Mouse (Mus musculus): ENCODE measurements at regions not wholly inside any gene's neighbourhood (a gene's known extent, or its start where the extent isn't known, plus 50 kb on each side); places are given as distances from the start of the nearest gene placed in this dataset.
"Not testable (repeated sequence)": the region's sequence is repeated elsewhere in the genome, so short reads cannot be mapped to it uniquely, and the experiment has no call there.

- no peak overlapping the region for H3K27ac ChIP-seq
- intact Hi-C loops (cut with DNase I), result loop anchor here (5.0 to 10.0 kb wide), 2 partner anchors 136 to 521 kb away; partner anchors contain the start of gene Cxcl12
- no peak for DNase-seq
- H3K4me3 ChIP-seq, result no peak overlapping the region
- no peak for TF ChIP-seq CTCF (IDR thresholded peaks at IDR 0.05)
Measured at GRCm38 (mm10) chr6:117688664-117689178, 152.3 kb upstream of the Zfp637 start.

- intact Hi-C loops (cut with DNase I), result no loop called here
- H3K27ac ChIP-seq, result no peak overlapping the region
- no peak for DNase-seq
- no peak for TF ChIP-seq CTCF (IDR thresholded peaks at IDR 0.05)
- H3K4me3 ChIP-seq, result no peak overlapping the region
Measured at GRCm38 (mm10) chr6:117700286-117700685, 140.7 kb upstream of the Zfp637 start.

- no peak for TF ChIP-seq CTCF (IDR thresholded peaks at IDR 0.05)
- no peak for DNase-seq
- intact Hi-C loops (cut with DNase I), result no loop called here
- no peak overlapping the region for H3K4me3 ChIP-seq
- no peak overlapping the region for H3K27ac ChIP-seq
Measured at GRCm38 (mm10) chr6:117701547-117701946, 139.4 kb upstream of the Zfp637 start.

GRCm38 (mm10) chr6:117706006-117706405 is 135.0 kb upstream of the Zfp637 start:
- no peak overlapping the region for H3K4me3 ChIP-seq
- TF ChIP-seq CTCF (IDR thresholded peaks at IDR 0.05), result no peak
- intact Hi-C loops (cut with DNase I), result no loop called here
- H3K27ac ChIP-seq, result no peak overlapping the region
- no peak for DNase-seq

GRCm38 (mm10) chr6:117709212-117709611 is 131.8 kb upstream of the Zfp637 start:
- intact Hi-C loops (cut with DNase I), result no loop called here
- no peak overlapping the region for H3K27ac ChIP-seq
- no peak for DNase-seq
- TF ChIP-seq CTCF (IDR thresholded peaks at IDR 0.05), result no peak
- H3K4me3 ChIP-seq, result no peak overlapping the region

GRCm38 (mm10) chr6:117715056-117715777 is 125.8 kb upstream of the Zfp637 start:
- H3K4me3 ChIP-seq, result no peak overlapping the region
- intact Hi-C loops (cut with DNase I), result no loop called here
- no peak for DNase-seq

GRCm38 (mm10) chr6:117716422-117716821 is 124.6 kb upstream of the Zfp637 start:
- intact Hi-C loops (cut with DNase I); H3K4me3 ChIP-seq; DNase-seq; H3K27ac ChIP-seq: not testable (repeated sequence)

More at GRCm38 (mm10) chr6:117715056-117715777, 125.8 kb upstream of the Zfp637 start:
- TF ChIP-seq CTCF (IDR thresholded peaks at IDR 0.05), result no peak
- H3K27ac ChIP-seq, result no peak overlapping the region

- DNase-seq; intact Hi-C loops (cut with DNase I); H3K4me3 ChIP-seq; H3K27ac ChIP-seq: not testable (repeated sequence)
Measured at GRCm38 (mm10) chr6:117752338-117752737, 88.6 kb upstream of the Zfp637 start.

GRCm38 (mm10) chr6:117755682-117756081 is 85.3 kb upstream of the Zfp637 start:
- H3K27ac ChIP-seq; intact Hi-C loops (cut with DNase I); DNase-seq; H3K4me3 ChIP-seq: not testable (repeated sequence)

- Histone ChIP-seq H3K4me3 (no peak overlapping the region), H3K27ac (no peak overlapping the region)
- no peak for DNase-seq
- intact Hi-C loops (cut with DNase I), result no loop called here
- no peak for TF ChIP-seq CTCF (IDR thresholded peaks at IDR 0.05)
Measured at GRCm38 (mm10) chr6:117756176-117756575, 84.8 kb upstream of the Zfp637 start.

- peak; percentile 89 for TF ChIP-seq CTCF (IDR thresholded peaks at IDR 0.05)
- not testable (repeated sequence) for H3K27ac ChIP-seq
- peak overlapping the region; percentile 32 for H3K4me3 ChIP-seq
- peak; percentile 59 for DNase-seq
- intact Hi-C loops (cut with DNase I), result loop anchor here (1.0 kb wide), 1 partner anchor 67 kb away; no protein-coding TSS in a partner anchor
Measured at GRCm38 (mm10) chr6:117758516-117758915, 82.5 kb upstream of the Zfp637 start.

GRCm38 (mm10) chr6:117771506-117771905 is 69.5 kb upstream of the Zfp637 start:
- DNase-seq, result no peak
- no peak overlapping the region for H3K4me3 ChIP-seq
- TF ChIP-seq CTCF (IDR thresholded peaks at IDR 0.05), result no peak
- H3K27ac ChIP-seq, result no peak overlapping the region
- intact Hi-C loops (cut with DNase I), result no loop called here

GRCm38 (mm10) chr6:117772396-117772795 is 68.6 kb upstream of the Zfp637 start:
- H3K27ac ChIP-seq, result no peak overlapping the region
- TF ChIP-seq CTCF (IDR thresholded peaks at IDR 0.05), result no peak
- no peak for DNase-seq
- no peak overlapping the region for H3K4me3 ChIP-seq
- intact Hi-C loops (cut with DNase I), result no loop called here

All from gastrocnemius, adult 2 months (tissue).